Mouse (Mus musculus) ES-CJ7 (cell line): ENCODE data around the gene Cnot10.

Experiments used
- DNase-seq: peaks from one replicate; pipeline ENCODE4 v3.0.0; 2011; ENCODE audit warnings: low read depth, low spot score

The Cnot10 gene

DNA sequence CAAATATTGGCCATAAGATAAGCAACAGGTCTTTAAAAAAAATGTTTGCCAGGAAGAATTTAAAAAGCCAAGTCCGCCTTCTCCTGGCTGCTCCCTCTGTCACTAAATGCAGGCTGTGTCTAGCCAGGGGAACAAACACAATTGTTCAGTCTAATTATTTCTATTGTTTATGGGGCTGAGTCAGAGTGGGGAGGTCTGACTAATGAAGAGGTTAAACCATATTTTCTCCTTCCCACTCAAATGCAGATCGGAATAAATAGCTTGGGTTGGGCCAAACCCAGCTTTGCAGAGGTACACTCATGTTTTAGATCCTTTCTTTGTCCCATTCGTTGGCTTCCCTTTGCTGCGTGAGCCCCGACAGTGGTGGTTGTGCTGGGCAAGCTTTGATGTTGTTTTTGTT, 9.4 kb upstream of the Cnot10 start:
- no peak for DNase-seq

DNA sequence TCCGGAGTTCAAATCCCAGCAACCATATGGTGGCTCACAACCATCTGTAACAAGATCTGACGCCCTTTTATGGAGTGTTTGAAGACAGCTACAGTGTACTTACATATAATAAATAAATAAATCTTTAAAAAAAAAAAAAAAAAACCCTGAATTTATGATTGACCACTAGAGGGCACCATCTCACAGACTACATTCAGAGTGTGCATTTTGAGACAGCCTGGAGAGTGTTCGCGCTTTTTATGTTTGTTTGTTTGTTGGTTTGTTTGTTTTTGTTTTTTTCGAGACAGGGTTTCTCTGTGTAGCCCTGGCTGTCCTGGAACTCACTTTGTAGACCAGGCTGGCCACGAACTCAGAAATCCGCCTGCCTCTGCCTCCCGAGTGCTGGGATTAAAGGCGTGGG, 8.5 kb upstream of the Cnot10 start:
- peak; percentile 54 for DNase-seq

DNA sequence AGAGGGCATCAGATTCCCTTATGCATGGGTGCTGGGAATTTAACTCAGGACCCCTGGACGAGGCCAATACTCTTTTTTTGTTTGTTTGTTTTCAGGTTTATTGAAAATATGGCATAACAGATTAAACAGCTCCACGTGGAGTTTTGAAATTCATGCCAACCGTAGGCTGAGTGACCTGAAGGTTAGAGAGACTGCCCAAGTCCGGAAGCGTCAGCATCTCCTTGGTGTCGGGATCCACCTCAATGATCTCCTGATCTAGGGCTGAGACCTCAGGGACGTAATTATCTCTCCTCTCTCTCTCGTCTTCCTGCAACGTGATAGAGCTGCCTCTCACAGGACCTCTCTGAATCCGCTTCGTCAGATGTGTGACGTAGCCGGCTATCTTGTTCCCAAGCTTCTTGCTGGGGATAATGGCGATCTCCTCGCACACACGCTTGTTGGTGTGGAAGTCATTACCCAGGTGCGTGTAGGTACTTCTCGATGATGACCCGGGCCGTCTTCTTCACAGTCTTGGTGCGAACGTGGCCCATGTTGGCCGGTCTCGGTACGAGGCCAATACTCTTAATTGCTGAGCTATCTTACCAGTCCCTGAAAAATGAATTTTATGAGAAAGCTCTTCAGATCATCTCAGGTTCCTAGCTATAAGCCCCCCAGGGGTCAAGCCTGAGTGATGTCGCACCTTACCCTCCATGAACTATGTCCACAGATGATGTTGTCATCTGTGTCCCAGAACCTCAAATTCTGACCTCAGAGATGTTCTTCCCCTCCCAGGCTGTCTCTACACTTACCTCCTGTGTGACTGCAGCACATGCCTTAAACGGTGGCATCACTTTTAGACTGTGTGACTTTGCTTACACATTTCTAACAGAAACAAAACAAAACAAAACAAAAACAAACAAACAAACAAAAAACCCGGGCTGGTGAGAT, 7.8 kb upstream of the Cnot10 start:
- DNase-seq, result no peak

DNA sequence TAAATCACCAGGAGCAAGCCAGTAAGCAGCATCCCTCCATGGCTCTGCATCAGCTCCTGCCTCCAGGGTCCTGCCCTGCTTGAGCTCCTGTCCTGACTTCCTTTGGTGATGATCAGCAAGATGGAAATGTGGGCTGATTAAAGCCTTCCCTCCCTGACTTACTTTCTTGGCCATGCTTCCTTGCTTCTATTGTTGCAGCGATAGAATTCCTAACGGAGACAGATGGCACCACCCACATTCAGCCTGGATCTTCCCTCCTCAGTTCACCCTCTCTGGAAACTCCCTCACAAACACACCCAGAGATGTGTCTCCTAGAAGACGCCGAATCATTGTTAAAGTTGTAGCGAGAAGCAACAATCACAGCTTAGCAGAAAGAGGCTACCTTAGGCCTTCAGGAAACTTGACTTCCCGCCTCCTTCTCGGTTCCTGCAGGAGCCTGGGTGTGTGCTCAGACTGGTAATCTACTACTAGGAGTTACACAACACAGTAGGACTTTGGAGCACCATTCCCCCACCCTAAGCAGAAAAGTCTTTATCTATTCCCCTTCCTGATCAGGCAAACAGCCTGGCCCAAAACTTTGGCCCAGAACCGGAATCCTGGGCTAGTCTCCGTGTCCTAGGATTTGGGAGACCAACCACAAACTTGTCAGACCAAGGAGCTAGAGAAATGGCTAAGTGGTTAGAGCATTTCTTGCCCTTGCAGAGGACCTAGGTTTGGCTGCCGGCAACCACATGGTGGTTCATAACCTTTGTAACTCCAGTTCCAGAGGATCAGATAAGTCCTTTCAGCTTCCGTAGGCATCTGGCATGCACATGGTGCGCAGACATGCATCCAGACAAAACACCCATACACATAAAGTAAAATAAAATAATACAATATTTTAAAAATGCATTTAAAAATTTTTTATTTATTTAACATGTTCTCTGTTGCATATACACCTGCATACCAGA, 6.8 kb upstream of the Cnot10 start:
- peak; percentile 80 for DNase-seq

DNA sequence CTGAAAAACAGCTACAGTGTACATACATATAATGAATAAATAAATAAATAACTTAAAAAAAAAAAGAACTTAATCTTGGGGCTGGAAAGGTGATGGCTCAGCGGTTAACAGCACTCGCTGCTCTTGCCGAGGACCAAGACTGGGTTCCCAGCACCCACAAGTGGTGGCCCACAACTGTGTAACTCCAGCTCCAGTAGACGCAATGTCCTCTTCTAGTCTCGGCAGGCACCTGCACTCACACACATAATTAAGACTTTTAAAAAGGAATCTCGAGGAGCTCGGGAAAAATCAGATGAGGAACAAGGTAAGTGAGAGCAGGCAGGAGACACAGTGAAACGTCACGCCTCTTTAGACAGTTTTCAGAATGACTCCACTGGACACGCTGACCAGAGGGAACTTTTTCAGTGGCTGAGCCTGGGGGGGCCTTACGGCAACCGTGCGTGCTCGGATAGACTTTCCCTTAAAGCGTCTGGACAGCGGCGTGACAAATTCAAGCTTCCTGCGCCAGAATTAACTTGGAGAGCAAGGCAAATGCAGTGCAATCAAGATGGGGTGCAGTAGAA, 717 bp downstream of the Cnot10 start:
- DNase-seq, result no peak

DNA sequence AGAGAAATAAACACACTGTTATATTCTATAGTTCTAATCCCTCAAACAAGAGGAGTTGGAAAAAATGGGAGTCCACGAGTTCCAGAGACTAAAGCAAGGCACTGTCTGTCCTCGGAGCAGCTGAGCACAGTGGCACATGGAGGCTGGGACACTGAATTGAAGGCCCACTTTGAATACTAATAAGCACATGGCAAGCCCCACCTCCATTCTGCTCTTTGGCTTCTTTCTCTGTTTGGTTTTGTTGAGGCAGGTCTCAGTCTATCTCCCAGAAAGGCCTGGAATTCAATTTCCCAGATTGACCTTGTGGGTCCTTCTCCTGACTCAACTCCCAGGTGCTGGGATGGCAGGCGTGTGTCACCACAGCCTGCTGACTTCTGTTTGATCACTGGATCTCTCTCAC, 3.2 kb downstream of the Cnot10 start:
- DNase-seq, result no peak

DNA sequence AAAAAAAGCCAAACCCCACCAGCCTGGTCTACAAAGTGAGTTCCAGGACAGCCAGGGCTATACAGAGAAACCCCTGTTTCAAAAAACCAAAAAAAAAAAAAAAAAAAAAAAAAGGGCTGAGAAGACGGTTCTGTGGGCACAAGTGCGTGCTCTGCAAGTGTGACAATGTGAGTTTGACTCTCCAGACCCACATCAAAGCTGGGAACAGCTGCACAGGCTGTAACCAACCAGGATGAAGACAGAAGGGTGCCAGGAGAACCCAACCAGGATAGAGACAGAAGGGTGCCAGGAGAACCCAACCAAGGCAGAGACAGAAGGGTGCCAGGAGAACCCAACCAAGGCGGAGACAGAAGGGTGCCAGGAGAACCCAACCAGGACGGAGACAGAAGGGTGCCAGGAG, 3.8 kb downstream of the Cnot10 start:
- no peak for DNase-seq

DNA sequence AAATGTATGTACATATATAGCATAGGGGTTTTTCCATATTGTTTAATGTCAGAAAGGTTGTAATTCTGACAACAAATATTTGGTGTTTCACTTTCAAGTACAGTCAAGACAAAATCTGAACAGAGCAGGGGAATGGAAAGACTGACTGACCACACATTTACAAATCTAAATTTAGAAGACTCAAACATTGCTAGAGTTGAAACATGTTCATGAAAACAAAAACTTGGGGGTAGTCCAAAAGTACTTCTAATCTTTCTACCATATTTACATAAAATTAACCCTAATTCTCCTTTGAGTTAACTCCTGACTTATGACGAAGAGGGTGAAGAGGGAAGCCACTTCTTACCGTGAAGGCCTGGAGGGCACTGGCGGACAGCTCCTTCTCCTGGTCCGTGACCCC, 7.7 kb downstream of the Cnot10 start:
- no peak for DNase-seq

DNA sequence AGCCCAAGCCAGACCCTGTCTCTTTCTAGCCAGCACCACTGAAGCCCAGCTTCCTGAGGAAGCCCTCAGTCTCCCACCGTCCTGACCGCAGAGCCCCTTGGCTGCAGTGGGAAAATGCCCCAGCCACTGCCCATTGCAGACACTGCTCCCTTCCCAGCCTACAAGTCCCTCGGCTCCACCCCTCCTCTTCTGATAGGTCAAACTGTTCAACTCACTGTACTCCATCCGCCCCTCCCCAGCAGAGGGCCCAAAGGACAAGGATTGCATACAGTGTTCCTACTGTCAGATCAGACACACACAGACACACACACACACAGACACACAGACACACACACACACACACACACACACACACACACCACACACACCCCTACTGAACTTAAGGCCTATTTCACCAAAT, 13.3 kb downstream of the Cnot10 start:
- peak; percentile 42 for DNase-seq

DNA sequence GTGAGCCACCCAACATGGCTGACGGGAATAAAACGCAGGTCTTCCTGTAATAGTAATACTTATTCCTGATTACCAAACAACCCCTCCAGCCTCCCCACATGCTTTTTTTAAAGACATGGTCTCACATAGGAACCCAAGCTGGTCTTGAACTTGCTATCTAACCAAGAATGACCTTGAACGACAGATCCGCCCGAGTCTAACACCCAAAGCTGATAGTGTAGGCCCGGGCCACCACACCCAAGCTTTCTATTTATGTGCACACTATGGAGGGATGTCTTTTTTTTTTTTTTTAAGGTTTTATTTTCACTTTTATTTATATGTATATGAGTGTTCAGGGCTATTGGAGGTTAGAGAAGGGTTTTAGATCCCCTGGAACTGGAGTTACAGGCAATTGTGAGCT, 15.8 kb downstream of the Cnot10 start:
- DNase-seq, result peak; percentile 59

DNA sequence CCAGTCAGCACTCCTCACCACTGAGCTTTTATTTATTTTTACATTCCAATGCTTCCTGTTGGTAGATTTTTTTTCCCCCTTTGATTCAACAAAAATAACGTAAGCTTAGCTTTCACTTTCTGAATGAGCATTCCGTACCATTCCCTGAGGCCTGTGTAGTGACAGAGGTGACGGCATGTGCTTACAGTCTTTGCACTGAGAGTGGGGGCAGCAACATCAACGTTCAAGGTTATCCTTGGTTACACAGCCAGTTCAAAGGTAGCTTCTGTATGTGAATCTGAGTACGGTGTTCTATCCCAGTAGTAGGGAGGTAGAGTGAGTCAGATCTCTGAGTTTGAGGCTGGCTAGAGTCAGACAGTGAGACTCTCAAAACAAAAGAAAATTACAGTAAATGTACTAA, 18.8 kb downstream of the Cnot10 start:
- DNase-seq, result no peak

DNA sequence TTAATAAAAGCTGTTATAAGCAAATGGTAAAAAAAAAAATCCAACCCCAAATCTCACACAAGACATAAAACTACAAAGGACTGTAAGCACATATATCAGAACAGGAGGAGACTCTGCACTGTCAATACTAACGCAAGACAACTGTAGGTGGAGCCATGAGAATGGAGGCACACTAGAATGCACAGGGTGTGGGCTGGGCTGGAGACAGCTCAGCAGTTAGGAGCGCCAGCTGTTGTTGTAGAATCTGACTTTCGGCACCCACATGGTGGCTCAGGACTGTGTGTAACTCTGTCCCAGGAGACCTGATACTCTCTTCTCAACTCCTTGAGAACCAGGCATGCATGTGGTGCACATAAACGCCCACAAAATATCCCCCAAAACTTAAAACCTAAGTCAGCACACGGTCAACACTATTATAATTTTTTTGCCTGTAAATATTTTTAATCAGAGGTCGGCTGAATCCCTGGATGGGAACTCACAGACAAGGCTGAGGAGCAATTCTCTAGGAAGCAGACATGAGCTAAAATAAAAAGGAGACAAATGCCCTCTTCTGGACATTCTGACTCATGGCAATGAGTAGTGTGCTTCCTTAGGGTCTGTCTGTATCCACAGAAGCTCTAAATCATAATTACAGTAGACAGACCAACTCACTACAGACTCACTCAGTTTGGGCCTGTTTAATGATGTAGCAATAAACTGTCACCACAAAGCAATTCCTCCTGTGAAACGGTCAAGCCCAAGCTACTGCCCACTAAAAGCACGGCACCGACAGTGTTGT, 25.6 kb downstream of the Cnot10 start:
- DNase-seq, result peak; percentile 51

DNA sequence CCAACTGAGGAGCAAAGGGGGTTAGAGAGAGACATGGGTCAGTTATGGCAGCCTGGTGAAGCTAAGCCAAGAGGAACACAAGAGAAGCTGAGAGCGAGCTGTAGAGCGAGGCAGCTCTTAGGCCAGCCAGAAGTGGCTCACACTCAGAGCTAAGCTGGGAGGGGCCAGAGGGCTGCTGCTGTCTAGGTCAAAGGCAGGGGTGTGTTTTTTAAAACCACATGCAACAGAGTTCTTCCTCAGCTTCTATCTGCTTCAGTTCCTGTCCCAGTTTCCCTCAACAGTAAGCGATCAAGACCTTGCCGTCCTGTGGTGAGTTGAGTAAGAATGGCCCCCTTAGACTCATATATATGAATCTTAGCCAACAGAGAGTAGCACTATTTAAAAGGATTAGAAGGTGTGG, 27.0 kb downstream of the Cnot10 start:
- no peak for DNase-seq

DNA sequence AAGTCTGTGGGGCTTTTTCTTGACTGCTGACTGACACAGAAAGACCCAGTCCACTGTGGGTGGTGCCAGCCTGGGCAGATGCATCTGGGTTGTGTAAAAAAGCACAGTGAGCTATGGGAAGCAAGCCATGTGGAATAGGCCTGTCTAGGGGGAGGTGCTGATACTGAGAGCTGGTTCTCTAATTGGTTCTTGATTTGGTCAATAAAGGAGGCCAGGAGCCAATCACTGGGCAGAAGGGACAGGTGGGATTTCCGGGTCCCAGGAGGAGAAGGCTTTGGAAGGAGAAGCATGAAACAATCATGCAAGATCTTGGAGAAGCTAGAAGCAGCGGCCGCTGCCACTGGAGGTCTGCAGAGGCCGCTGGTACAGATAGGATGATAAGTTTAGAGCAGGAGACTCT, 27.4 kb downstream of the Cnot10 start:
- DNase-seq, result peak; percentile 28

DNA sequence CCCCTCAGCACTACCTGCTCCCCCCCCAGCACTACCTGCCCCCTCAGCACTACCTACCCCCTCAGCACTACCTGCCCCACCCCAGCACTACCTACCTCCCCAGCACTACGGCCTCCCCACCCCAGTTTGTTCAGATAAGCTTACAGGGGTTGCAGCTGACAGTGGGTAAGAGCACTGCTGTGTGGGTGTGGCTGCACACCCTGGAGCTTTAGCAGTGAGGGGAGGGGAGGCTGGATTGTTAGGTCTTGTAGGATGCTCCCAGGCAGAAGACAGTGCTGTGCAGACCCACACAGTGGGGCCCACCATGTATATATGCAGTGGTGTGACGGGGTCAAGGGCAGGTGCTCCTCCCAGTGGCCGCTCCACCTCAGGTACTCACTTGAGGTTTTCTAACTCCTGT, 29.7 kb downstream of the Cnot10 start:
- DNase-seq, result peak; percentile 64

DNA sequence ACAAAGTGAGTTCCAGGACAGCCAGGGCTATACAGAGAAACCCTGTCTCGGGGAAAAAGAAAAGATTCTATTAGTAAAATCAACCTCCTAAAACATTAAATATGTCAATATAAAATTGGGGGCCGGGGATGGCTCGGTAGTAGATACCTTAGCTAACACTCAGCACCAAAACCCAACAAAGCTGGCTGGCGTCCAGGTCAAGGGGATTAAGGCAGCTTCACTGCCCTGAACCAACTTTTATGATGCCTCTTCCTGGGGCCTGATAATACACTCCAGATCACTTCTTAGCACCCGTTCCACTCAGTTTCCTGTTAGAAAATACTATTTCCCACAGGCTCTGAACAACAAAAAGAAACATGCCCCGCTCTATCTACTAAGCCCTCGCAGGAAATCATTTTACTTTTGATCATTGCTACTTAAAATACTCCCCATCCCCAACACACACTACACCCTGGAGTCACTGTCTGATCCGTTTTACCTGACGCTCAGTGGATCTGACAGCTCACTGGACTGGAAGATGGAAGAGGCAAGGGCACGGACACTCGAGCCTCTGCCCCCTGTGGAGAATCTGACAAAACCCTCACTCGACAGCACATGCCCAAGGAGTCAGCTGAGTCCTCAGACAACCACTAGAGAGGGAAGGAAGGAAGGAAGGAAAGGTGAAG, 36.0 kb downstream of the Cnot10 start:
- DNase-seq, result no peak

DNA sequence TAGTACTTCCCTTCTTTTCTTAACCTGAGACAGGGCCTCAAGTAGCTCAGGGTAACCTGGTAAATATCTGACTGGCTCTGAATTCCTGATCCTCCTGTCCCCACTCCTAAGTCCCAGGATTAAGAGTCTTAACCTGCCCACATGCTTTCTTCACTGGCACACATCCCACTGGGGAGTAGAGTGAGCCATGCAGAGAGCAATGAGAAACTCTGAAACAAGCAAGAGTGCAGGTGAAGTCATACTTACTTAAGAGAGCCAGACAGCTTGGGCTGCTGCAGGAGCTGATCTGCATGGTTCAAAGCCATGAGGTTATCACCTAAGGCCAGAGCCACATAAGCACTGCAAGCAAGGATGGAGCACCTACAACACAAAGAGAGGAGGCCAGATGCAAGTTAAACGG, 38.9 kb downstream of the Cnot10 start:
- DNase-seq, result no peak

DNA sequence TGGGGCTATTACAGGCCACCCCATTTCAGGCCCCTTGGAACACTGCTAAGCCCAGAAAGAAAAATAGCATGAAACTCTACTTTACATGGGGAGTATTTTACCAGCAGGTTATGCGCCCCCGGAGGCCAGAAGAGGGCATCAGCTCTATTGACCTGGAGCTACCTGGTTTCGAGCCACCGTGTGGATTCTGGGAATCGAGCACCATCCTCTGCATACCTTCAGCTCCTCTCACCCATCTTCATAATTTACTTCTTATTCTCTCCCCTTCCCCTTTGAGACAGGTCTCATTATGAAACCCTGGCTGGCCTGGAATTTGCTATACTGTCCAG, 55.0 kb downstream of the Cnot10 start:
- peak; percentile 79 for DNase-seq

DNA sequence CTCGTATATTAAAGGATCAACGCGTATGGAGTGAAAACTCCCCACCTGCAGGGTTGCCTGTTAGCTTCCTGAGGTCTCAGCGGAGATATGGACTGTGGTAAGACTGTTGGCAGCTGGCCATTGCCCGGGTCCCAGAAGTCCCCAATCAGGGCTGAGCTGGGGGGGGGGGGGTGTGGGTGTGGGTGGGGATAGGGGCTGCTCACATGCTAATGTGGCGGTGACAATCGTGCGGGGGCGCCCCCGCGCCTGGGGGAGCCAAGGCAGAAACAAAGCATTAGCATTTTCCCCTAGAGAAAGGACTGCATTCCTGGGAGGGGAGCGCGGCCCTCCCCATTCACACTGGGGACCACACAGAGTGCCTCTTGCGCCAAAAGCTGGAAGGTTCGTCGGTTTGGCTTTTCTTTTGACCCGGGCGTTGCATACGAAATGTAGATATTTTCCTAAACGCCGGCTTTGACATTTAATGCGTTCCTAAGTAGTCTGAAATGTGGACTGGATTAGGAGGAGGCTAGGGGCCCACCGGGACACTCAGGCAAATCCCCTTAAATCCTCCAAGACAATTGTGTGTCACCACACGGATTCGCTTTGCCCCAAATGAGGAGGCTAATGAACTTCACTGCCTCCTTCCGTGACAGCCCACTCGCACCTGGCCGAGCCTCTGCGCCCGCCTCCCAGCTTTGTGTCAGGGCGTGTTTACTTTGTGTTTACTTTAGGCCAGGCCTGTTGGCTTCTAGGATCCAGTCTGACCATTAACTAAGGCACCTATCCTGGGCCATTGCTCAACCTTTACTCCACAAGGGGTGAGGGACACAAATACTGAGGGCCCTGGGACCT, 55.6 kb downstream of the Cnot10 start:
- peak; percentile 98 for DNase-seq

DNA sequence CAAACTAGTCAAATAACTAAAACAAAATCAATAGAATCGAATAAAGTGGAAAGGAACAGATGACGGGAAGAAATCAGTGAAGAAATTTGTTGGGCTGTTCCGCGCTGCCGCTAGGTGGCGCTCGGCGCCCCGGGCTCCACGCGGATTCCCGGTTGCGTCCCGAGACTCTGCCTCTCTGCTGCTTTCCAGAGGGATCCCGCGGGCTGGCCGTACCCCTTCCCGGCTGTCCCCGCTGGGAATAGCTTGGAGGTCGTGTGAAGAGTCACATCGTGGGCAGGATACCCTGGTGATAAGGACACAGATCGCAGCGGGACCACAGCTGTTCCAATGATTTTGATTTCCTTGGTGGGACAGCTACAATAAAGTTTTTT, 56.2 kb downstream of the Cnot10 start:
- DNase-seq, result peak; percentile 89
